Mouse (Mus musculus) kidney, adult 2 months (tissue): Measurements from ENCODE around the gene AY074887.

Experiments
- CTCF ChIP-seq: fragments of 200-500 bp; conservative IDR thresholded peaks from 2 replicates; pipeline ENCODE4 v1.5.1; 2011; ENCODE audit warnings: low read depth, mild to moderate bottlenecking, control low read depth, low read length, moderate library complexity, mixed read lengths; ENCODE audit not compliant: insufficient read depth, insufficient read length
- POLR2A ChIP-seq: fragments of 200-500 bp; IDR thresholded peaks from one replicate; pipeline ENCODE4 v1.6.1; 2011; ENCODE audit warnings: low read depth, low read length, control low read depth

DNA sequence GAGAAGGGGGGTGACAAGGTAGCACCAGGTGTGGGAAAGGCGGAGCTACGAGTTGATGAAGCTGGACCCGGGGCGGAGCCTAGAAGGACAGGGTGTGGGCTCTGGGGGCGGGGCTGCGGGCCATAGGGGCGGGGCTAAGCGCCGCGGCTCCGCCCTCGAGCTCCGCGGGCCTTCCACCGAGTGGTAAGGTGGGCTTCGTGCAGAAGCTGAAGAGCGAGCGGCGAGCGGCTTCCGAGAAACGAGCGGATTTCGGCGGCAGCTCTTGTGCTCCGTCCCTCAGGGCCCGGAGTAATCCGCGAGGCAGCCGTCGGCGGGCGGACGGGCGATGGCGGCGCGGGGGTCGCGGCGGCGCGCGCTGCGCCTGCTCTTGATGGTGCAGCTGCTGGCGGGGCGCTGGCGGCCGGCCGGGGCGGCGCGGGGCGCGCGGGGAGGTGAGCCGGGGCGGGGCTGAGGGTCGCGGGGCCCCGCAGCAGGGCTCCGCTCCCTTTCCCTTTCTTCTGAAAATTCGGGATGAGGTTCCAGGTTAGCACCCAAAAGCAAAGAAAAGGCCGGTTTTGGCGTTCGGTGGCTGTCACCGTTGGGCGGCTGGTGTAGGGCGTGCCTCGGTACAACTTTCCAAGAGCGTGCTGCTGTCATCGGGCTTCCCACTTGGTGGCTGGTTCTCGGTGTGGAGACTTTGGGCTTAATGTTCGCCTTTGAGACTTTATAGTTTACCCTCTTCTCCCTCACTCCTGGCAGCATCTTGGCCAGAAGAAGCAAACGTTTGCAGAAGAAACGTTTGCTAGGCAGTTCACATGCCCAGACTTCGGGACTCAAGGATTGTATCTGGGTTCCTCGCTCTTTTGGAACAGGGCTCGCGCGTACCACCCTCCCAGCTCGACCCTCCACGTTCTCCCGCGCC is 30.7 kb upstream of the AY074887 start:
- TF ChIP-seq CTCF = no peak
- TF ChIP-seq POLR2A = no peak
